Mouse (Mus musculus): Measurements from ENCODE around the gene Etfdh.

GRCm38 (mm10) chr3:79589671-79590070 is 39.6 kb downstream of the Etfdh start:
- TF ChIP-seq CTCF (conservative IDR thresholded peaks at IDR 0.05; ENCODE audit: insufficient read depth, insufficient read length, low read depth, low read length) = no peak
- no peak for TF ChIP-seq POLR2A (IDR thresholded peaks at IDR 0.05; ENCODE audit: low read depth, low read length)
